Mouse (Mus musculus) central nervous system, embryonic 14 days (tissue): ENCODE measurements around the gene Scgb1b12. TPM values are rescaled to one million over a fixed set of nuclear protein-coding genes. Genes with fewer than 3 reads are reported as not detected.

ENCODE experiments used
- polyA plus RNA-seq: library from polyadenylated mRNA; depleted of rRNA; stranded (reverse); fragments of >200 nt; gene quantifications from 2 replicates; pipeline ENCODE4 v1.2.3, GENCODE M21; 2012; rRNA removed

The Scgb1b12 gene
- polyA plus RNA-seq = not detected in 2 replicates

DNA sequence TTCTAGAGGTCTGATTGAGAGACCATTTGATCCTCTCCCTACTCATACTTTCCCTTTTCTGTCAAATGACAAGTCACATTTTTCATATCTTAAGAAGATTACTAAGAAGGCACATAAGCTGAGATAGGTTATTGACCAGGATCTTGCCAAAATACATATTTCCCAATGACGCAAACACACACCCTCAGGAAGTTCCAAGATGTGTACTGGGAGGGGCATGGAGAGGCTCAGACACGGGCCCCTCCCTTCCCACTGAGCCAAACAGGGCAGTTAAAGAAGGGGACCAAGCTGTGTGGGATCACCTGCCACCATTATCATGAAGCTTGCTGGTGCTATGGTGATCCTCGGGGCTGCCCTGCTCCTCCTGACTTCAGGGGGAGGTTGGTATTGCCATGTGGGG, at the start of gene Scgb1b12:
TSS of gene Scgb1b12 (plus strand) at position 301 of the 400 bp plus-strand sequence.

DNA sequence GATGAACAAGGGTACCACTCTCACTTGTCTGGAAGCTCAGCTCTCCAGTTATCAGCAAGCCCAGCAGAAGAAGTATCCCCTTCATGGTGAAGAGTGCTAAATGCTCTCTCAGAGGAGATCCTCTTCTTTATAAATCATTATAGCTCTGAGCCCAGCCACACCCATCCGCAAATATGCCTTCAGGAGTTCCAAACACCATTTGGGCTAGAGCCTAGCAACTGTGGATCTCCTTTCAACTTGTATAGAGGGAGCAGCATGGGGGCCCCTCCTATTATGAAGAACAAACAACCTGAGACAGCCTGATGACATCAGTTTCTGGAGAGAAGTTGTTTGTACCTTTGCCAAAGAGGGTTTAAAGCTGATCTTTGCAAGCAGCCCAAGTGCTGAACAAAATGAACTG, 6.8 kb upstream of the Scgb1b12 start, which contains the start of gene Scgb2b12:
TSS of gene Scgb2b12 (minus strand) at position 101 of the 400 bp plus-strand sequence.

Other genes with a start within 250 kb of the Scgb1b12 start
- gene Scgb1b10, start 233.3 kb upstream of the Scgb1b12 start, polyA plus RNA-seq = not detected in 2 replicates
- not detected in 2 replicates for gene Scgb2b11, start 123.0 kb upstream of the Scgb1b12 start, polyA plus RNA-seq
- gene Scgb1b11, start 111.3 kb upstream of the Scgb1b12 start, polyA plus RNA-seq = not detected in 2 replicates
- not detected in 2 replicates for gene Scgb2b12, start 6.9 kb upstream of the Scgb1b12 start, polyA plus RNA-seq
- gene Scgb1b29, start 107.4 kb downstream of the Scgb1b12 start, polyA plus RNA-seq = not detected in 2 replicates